Mouse (Mus musculus) spleen, adult 10 weeks (tissue): ENCODE measurements around the gene Psma5. TPM values are rescaled to one million over a fixed set of nuclear protein-coding genes. Genes with fewer than 3 reads are reported as not detected.

ENCODE experiments used
- polyA plus RNA-seq: library from polyadenylated mRNA; stranded (reverse); fragments of 350-450 nt; fragmentation: Illumina TruSeq; extraction: RNeasy Lipid Tissue Mini Kit (QIAGEN cat#74804); gene quantifications from one replicate; pipeline ENCODE4 v1.2.3, GENCODE M21; 2015; ENCODE audit warnings: low replicate concordance; ENCODE audit not compliant: insufficient read depth

The Psma5 gene
- 133 TPM for polyA plus RNA-seq

DNA sequence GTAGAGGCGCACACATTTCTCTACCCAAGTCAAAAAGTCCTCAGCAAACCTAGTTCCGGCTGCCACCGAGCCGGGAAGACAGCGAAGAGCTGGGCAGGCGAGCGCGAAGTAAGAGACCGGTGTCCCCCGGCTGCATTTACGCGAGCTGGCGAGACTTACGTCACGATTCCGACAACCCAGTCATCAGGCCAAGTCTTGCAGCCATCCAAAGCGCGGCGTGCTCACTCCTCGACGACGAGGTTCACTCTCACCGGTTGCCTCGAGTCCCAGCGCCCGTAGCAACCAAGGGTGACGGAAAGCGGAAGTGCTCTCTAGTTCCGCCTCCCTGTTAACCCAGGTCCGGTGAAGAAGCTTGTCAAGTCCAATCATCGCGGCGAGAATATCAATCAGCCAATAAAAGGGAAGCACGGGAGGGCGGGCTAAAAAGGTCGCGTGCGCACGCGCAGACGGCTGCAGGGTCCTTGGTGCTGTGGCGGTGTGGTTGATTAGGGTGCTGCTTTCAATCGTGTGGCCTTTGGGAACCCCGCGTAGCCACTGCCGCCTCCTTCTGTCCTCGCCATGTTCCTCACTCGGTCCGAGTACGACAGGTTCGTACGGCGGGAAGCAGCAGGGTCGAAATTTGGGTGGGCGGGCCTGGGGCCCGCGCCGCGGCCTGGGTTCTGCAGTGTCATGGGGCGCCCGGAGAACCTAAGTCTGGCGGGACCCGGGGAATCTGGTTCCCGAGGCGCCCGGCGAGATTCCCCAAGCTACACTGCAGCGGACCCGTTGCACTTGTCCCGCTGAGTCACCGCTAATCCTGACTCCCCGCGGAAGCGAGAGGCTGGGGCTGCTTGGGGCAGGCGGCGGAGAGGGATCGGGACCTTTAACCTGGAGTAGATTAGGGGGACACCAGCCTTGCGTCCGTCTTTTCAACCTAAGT, at the start of gene Psma5:
TSS of gene Psma5 (plus strand) at position 208 of the 919 bp plus-strand sequence.

DNA sequence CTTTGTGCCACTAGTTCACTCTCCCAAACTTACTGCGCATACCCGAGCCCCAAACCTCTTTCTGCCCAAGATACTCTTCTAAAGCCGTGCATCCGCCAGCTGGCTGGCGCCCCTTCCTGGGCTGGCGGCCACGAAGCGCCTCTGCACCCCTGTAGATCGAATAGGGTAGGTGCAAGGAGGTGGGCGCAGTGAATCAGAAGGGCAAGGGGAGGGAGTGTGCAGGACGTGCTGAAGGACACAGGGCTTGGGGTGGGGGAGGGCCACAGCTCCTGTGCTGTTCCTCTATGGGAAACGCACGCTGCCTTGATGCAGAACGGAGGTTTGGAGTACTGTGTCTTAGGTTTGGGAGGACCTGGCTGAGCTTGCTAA, 46.0 kb upstream of the Psma5 start, which contains the start of gene Atxn7l2:
TSS of gene Atxn7l2 (minus strand) at position 164 of the 369 bp plus-strand sequence.

DNA sequence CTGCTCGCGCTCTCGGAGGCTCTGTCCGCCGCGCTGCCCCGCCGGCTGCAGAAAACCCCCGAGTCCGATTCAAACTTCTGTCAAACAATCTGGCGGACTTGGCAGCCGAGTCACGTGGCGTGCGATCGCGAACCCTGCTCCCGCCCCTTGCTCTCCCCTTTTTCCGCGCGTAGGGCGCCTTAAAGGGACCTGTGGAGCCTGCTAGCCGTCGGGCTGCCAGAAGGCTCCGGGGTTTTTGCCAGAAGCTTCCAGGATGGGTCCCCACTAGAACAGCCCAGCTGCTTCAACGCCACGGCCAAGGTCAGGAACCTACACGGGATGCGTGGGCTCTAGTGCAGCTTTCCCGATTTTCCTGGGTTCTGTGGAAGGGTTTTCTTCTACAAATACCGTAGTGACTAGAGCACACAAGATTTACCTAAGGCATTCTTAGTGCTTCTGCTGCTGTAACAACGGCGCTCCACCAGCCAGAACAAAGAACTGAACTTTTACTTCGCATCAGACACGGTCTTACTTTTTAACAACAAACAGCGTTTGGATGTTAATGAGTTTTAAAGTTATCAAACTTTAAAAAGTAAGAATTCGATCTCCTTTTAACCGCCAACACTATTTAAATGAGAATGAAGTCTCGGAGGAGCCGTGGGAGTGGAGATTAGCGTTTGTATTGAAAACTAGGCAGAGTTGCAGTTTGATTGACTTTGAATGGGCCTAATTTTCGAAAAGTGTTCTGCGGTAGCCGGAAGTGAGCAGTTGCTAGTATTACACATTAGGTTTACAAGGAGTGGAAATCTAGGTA, 30.0 kb upstream of the Psma5 start, which contains the start of gene Sypl2:
TSS of gene Sypl2 (minus strand) at position 91 of the 793 bp plus-strand sequence.

DNA sequence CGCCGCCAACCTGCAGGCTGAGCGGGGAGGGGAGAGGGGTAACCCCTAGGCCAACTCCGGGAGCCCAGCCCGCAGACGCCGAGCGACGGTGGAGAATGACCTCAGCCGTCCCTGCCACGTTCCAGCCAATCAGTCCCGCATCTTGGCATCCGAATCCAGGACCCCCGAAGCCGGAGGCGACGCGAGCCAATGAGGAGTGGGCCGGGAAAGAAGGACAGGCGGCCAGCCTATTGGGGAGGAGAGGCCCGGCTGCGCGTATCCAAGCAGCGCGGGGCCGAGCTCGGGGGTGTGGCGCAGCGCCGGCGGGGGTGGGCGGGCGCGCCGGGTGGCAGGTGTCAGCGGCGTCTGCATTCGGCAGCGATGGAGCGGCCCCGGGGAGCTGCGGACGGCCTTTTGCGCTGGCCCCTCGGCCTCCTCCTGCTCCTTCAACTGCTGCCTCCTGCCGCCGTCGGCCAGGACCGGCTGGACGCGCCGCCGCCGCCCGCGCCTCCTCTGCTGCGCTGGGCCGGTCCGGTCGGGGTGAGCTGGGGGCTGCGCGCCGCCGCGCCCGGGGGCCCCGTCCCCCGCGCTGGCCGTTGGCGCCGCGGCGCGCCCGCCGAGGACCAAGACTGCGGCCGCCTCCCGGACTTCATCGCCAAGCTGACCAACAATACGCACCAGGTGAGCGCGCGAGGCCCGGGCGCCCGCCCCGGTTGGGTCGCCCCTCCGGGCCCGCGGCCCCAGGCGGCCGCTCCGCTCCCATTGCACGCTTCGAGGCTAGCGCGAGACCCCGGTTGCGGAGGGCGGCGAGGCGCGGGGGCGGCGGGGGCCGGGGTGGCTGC, 27.3 kb downstream of the Psma5 start, which contains the start of gene Sort1:
TSS of gene Sort1 (plus strand) at position 302 of the 821 bp plus-strand sequence.

Other genes with a start within 250 kb of the Psma5 start
- 42.2 TPM for gene Gstm1, start 239.0 kb upstream of the Psma5 start, polyA plus RNA-seq
- 9.6 TPM for gene Gstm4, start 212.0 kb upstream of the Psma5 start, polyA plus RNA-seq
- 17.9 TPM for gene Ampd2, start 170.3 kb upstream of the Psma5 start, polyA plus RNA-seq
- gene Gnat2, start 164.1 kb upstream of the Psma5 start, polyA plus RNA-seq = 0.50 TPM
- 146 TPM for gene Gnai3, start 110.8 kb upstream of the Psma5 start, polyA plus RNA-seq
- 0.10 TPM for gene Gpr61, start 102.0 kb upstream of the Psma5 start, polyA plus RNA-seq
- gene Amigo1, start 70.6 kb upstream of the Psma5 start, polyA plus RNA-seq = 4.1 TPM
- gene Cyb561d1, start 55.7 kb upstream of the Psma5 start, polyA plus RNA-seq = 34.1 TPM
- 4.4 TPM for gene Atxn7l2, start 46.0 kb upstream of the Psma5 start, polyA plus RNA-seq
- gene Sypl2, start 30.3 kb upstream of the Psma5 start, polyA plus RNA-seq = 0.10 TPM
- 16.0 TPM for gene Sort1, start 27.2 kb downstream of the Psma5 start, polyA plus RNA-seq
- 0.19 TPM for gene Mybphl, start 108.0 kb downstream of the Psma5 start, polyA plus RNA-seq
- gene Psrc1, start 126.9 kb downstream of the Psma5 start, polyA plus RNA-seq = 3.7 TPM
- 0.32 TPM for gene Celsr2, start 158.6 kb downstream of the Psma5 start, polyA plus RNA-seq
- gene Sars, start 188.3 kb downstream of the Psma5 start, polyA plus RNA-seq = 90.4 TPM